In genomic region chr3:154596488-154596933, GRCm38 (mm10) we compare ENCODE assay signal across 8 mouse cellular contexts. TPM values are rescaled to one million over a fixed set of nuclear protein-coding genes. Genes with fewer than 3 reads are reported as not detected.
A peak's percentile ranks its signal among the peaks of the same experiment; 100 is the strongest.
DNase-seq lines count a peak whose midpoint lies in the region; ATAC-seq and TF ChIP-seq lines count a peak whose summit lies in the region.

Gene Cryz (plus strand): TSS chr3:154596711.

- peak within 1 kb of the TSS; percentile 86 for H3K4me3 ChIP-seq in gastrocnemius, adult 2 months
- H3K4me3 ChIP-seq in hindbrain, postnatal 0 days (ENCODE audit: low read length), result peak within 1 kb of the TSS; percentile 72
- H3K4me3 ChIP-seq in left cerebral cortex, adult 2 months, result peak within 1 kb of the TSS; percentile 100

- H3K27ac ChIP-seq in gastrocnemius, adult 2 months, result peak within 1 kb of the TSS; percentile 98
- H3K27ac ChIP-seq in hindbrain, postnatal 0 days, result peak within 1 kb of the TSS; percentile 97
- H3K27ac ChIP-seq in left cerebral cortex, adult 2 months, result peak within 1 kb of the TSS; percentile 96

- H3K9me3 ChIP-seq in hindbrain, postnatal 0 days (ENCODE audit: low read length), result no peaks in the 10 kb centered on the region

- peak within 1 kb of the TSS; percentile 69 for H3K9ac ChIP-seq in hindbrain, postnatal 0 days (replicated peaks; ENCODE audit: low read length)

- TF ChIP-seq CTCF in gastrocnemius, adult 2 months (IDR thresholded peaks at IDR 0.05), result peak; percentile 92
- peak; percentile 93 for TF ChIP-seq CTCF in hindbrain, postnatal 0 days (IDR thresholded peaks at IDR 0.05; ENCODE audit: low read depth)
- peak; percentile 92 for TF ChIP-seq CTCF in left cerebral cortex, adult 2 months (IDR thresholded peaks at IDR 0.05)

- intact Hi-C loops in gastrocnemius, adult 2 months (cut with DNase I), result loop anchor here (2.0 kb wide), 1 partner anchor 496 kb away; the partner anchor contains the start of genes Fpgt and Lrriq3
- intact Hi-C loops in left cerebral cortex, adult 2 months (cut with DNase I), result loop anchor here (2.0 kb wide), 1 partner anchor 496 kb away; the partner anchor contains the start of genes Fpgt and Lrriq3

- H3K27me3 ChIP-seq in hindbrain, postnatal 0 days (ENCODE audit: insufficient read depth, low read length), result no peaks in the 10 kb centered on the region

- peak; percentile 64 for DNase-seq in WW6 (ENCODE audit: low read depth, low spot score)
- peak; percentile 86 to 96 for DNase-seq in cerebellum, postnatal 4 days (ENCODE audit: low spot score in 2 of 2)
- DNase-seq in gastrocnemius, adult 2 months, result peak; percentile 91
- DNase-seq in hindbrain, postnatal 0 days (ENCODE audit: low spot score), result peak; percentile 93
- DNase-seq in left cerebral cortex, adult 2 months (ENCODE audit: extremely low spot score in 1 of 2, low spot score in 2 of 2), result peak; percentile 89 to 90
- peak; percentile 94 to 96 for DNase-seq in right cerebral cortex, adult 2 months (ENCODE audit: low spot score in 2 of 2)
- peak; percentile 90 for DNase-seq in urinary bladder, postnatal 14 days (ENCODE audit: low spot score)

- peak within 1 kb of the TSS; percentile 90 for H3K4me2 ChIP-seq in hindbrain, postnatal 0 days (ENCODE audit: low read depth, low read length)

- WGBS in hindbrain, postnatal 0 days, result under 1% methylated on average over 25 of the region's 25 CpGs

- H3K4me1 ChIP-seq in hindbrain, postnatal 0 days (ENCODE audit: insufficient read depth, low read length), result no peaks in the 10 kb centered on the region

- peaks cover 18% of the 10 kb centered on the region for H3K36me3 ChIP-seq in hindbrain, postnatal 0 days (ENCODE audit: insufficient read depth, low read length)

- peak; percentile 91 for ATAC-seq in hindbrain, postnatal 0 days
- peak; percentile 88 for ATAC-seq in megakaryocyte, adult 5-6 weeks (ENCODE audit: poor library complexity, severe bottlenecking)

RNA-seq across cellular contexts. Expression of gene Cryz, which starts in this region (rescaled TPM):
- total RNA-seq in gastrocnemius, adult 2 months (2021), result 10 to 100 TPM; 11.6 to 13.6 TPM
- total RNA-seq in hindbrain, postnatal 0 days (2014; rRNA removed), result 12.2 and 17.0 TPM in 2 replicates
- 14.7 and 15.9 TPM in 2 replicates for polyA plus RNA-seq in hindbrain, postnatal 0 days (2015; fragmentation: Nextera tagmentation; extraction: Ambion mirVana)
- total RNA-seq in left cerebral cortex, adult 2 months (2021), result 10 to 100 TPM; 15.5 to 21.8 TPM
- 0.93 and 1.0 TPM in 2 replicates for total RNA-seq in megakaryocyte, adult 5-6 weeks (2015)
- 1.3 and 3.7 TPM in 2 replicates for total RNA-seq in megakaryocyte, adult 5-6 weeks (2017)

Comparison
In these comparisons a context has a peak if more than half of its experiments do, and no peak if none do; other contexts are left out.
1. Peak in every context shown above with its lines: DNase-seq, ATAC-seq, H3K4me3 ChIP-seq and H3K27ac ChIP-seq.